Mouse (Mus musculus): Measurements from ENCODE around the gene Hap1.

GRCm38 (mm10) chr11:100391081-100391883 is 35.4 kb upstream of the Hap1 start:
- TF ChIP-seq POLR2A (IDR thresholded peaks at IDR 0.05; ENCODE audit: extremely low read depth, insufficient read depth, low read length) (no peak), CTCF (IDR thresholded peaks at IDR 0.05; ENCODE audit: extremely low read depth, insufficient read depth, low read length) (no peak)

All from cortical plate, adult 2 months (tissue).